Mouse (Mus musculus): ENCODE data around the gene Lamtor4. TPM values are rescaled to one million over a fixed set of nuclear protein-coding genes. Genes with fewer than 3 reads are reported as not detected.

The Lamtor4 gene
- polyA plus RNA-seq, 1 experiment from 2014 or later, result 69.9 TPM

DNA sequence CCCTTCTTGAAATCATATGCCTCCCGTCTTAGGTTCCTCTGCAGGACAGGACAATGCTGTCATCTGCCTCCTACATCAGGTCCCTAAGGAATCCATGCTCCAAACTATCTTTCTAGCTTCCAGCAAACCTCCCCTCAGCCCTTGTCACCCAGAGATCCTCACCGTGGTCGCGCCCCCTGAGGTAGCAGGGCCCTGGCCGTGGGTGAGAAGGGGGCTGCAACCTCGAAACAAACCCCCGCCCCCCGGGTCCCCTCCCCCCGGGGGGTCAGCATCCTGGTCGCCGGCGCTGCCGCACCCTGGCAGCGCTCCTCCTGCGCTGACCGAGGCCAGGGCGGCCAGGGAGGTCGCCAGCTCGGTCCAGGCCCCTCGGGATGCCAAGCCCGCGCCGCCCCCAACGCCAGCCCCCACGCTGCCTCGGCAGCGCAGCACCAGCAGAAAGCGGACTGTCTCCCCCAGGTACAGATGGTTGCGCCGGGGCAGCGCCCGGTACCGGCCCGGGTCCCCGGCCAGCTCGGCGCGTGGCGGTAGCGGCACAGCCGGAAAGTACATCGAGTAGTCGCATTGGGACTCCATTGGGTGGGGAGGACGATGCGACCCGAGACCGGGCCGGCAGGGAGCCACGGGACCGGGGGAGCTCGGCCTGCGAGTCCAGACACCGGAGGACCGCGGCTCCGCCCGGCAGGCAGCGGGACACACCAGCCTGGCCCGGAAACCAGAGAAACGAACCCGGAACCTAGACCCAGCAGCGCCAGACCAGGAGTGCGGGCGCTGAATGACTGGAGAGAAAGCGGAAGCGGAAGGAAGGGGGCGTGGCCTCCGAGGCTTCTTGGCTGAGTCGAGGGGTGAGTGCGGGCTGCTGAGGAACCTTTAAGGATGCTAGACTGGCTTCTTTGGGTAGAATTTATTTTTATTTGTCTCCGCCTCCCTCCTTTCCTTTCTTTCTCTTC is 8.3 kb downstream of the Lamtor4 start, which contains the start of gene BC037034:
Gene BC037034, minus strand, starts transcription at position 774 of the 947 bp plus-strand sequence.
- Histone ChIP-seq H3K36me3 (peaks cover 46% of the 10 kb centered on the region), H3K27me3 (ENCODE audit: insufficient read depth, poor library complexity, severe bottlenecking) (no peaks in the 10 kb centered on the region), H3K4me3 (peak within 1 kb of the TSS; percentile 94), H3K27ac (peak within 1 kb of the TSS; percentile 95), H3K9me3 (no peaks in the 10 kb centered on the region), H3K4me1 (peaks cover 57% of the 10 kb centered on the region)
- under 1% methylated on average over 71 of the region's 71 CpGs for WGBS
- peak; percentile 94 for DNase-seq (ENCODE audit: low spot score)

GRCm38 (mm10) chr5:138264207-138264578 is 8.9 kb downstream of the Lamtor4 start:
- 15% methylated on average over 6 of the region's 6 CpGs for whole genome bisulfite sequencing
- Histone ChIP-seq H3K4me1 (peaks cover 50% of the 10 kb centered on the region), H3K9me3 (no peaks in the 10 kb centered on the region), H3K27me3 (ENCODE audit: insufficient read depth, poor library complexity, severe bottlenecking) (no peaks in the 10 kb centered on the region), H3K4me3 (peak overlapping the region; percentile 94), H3K36me3 (peaks cover 42% of the 10 kb centered on the region), H3K27ac (peak overlapping the region; percentile 95)
- DNase-seq (ENCODE audit: low spot score), result no peak

- 90% methylated on average over 4 of the region's 4 CpGs for WGBS
- no peak overlapping the region for H3K4me3 ChIP-seq
These were observed 10.4 kb downstream of the Lamtor4 start for GRCm38 (mm10) chr5:138265712-138266111.

GRCm38 (mm10) chr5:138267114-138267513 is 11.8 kb downstream of the Lamtor4 start:
- H3K36me3 ChIP-seq, result peaks cover 13% of the 10 kb centered on the region
- peaks cover 11% of the 10 kb centered on the region; the same call in 1 of the 2 replicates for H3K27me3 ChIP-seq (ENCODE audit: insufficient read depth, poor library complexity, severe bottlenecking)
- WGBS, result 83% methylated on average over 3 of the region's 3 CpGs
- DNase-seq (ENCODE audit: low spot score), result peak; percentile 63
- H3K27ac ChIP-seq, result no peak overlapping the region
- peaks cover 32% of the 10 kb centered on the region for H3K4me1 ChIP-seq
- no peaks in the 10 kb centered on the region for H3K9me3 ChIP-seq
- H3K4me3 ChIP-seq, result no peak overlapping the region

More at GRCm38 (mm10) chr5:138265712-138266111, 10.4 kb downstream of the Lamtor4 start:
- Histone ChIP-seq H3K9me3 (no peaks in the 10 kb centered on the region), H3K27me3 (ENCODE audit: insufficient read depth, poor library complexity, severe bottlenecking) (no peaks in the 10 kb centered on the region), H3K27ac (no peak overlapping the region), H3K4me1 (peaks cover 35% of the 10 kb centered on the region), H3K36me3 (peaks cover 27% of the 10 kb centered on the region)
- DNase-seq (ENCODE audit: low spot score), result peak; percentile 69

DNA sequence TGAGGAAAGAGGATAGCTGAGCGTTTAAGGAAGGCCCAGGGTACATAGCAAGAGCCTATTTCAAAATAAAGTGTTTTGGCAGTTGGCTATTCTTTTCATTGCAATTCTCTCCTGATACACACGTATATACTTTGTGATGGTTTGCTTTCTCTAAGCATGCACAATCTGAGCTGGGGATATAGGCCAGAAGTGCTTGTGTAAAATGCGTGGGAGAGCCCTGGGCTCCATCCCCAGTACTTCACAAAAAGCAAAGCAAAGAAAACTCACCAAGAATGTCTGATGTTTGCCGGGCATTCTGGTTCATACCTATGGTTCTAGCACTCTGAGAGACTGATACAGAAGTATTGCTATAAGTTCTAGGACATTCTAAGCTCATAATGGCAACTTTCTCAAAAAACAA is 13.7 kb downstream of the Lamtor4 start:
- H3K36me3 ChIP-seq, result peaks cover 11% of the 10 kb centered on the region
- no peak overlapping the region for H3K27ac ChIP-seq
- peak; percentile 42 for DNase-seq (ENCODE audit: low spot score)
- H3K4me3 ChIP-seq, result no peak overlapping the region
- WGBS, result 67% methylated on average over 4 of the region's 4 CpGs
- no peaks in the 10 kb centered on the region for H3K9me3 ChIP-seq
- H3K27me3 ChIP-seq (ENCODE audit: insufficient read depth, poor library complexity, severe bottlenecking), result peaks cover 22% of the 10 kb centered on the region; the same call in 1 of the 2 replicates
- H3K4me1 ChIP-seq, result peaks cover 25% of the 10 kb centered on the region

DNA sequence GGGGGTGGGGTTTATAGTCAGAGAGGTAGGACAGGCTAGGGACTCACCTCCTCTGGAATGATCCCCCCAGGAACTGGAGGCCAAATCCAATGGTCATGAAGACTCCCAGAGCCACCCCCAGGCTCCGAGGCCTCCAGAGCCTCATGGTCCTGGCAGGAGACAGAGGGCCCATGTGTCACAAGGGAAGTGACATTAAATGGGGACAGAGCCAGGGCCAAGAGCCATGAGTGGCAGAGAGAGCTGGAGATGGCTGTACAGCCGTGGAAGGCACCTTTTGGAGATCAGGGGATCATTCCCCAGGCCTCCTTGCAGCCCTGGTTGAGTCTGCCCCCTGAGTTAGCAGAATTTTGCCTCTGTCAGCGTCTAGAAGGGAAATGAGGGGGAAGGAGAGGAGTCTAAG is 15.9 kb downstream of the Lamtor4 start:
- no peaks in the 10 kb centered on the region for H3K9me3 ChIP-seq
- peaks cover 8% of the 10 kb centered on the region for H3K36me3 ChIP-seq
- peaks cover 32% of the 10 kb centered on the region for H3K4me1 ChIP-seq
- no peak overlapping the region for H3K4me3 ChIP-seq
- H3K27ac ChIP-seq, result no peak overlapping the region
- 59% methylated on average over 3 of the region's 3 CpGs for WGBS
- peaks cover 31% of the 10 kb centered on the region; the same call in 1 of the 2 replicates for H3K27me3 ChIP-seq (ENCODE audit: insufficient read depth, poor library complexity, severe bottlenecking)
- DNase-seq (ENCODE audit: low spot score), result no peak

- 1% methylated on average over 12 of the region's 12 CpGs for WGBS
- H3K4me1 ChIP-seq, result peaks cover 39% of the 10 kb centered on the region
These were observed 17.2 kb downstream of the Lamtor4 start, which contains the start of gene Gal3st4 for GRCm38 (mm10) chr5:138272409-138272923. Gal3st4 (minus strand) TSS chr5:138272840.

DNA sequence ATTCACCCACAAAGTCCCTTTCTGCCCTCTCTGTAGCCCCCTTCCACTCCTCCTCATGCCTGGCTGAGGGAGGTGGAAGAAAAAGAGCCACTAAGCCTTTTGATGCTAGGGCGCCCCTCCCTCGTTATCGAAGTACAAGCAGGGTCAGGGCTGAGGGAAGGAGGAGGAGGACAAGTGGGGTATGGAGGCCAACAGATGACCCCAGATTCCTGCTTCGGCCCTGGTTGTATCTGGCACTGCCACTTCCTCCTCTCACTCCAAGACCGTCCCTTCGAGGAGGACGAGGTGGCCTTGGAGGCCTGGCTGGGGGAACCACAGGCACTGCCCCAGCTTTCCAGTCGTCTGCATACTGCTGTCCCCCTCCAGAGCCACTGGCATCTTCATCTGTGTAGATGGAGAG is 18.9 kb downstream of the Lamtor4 start:
- DNase-seq (ENCODE audit: low spot score), result peak; percentile 64

More at GRCm38 (mm10) chr5:138272409-138272923, 17.2 kb downstream of the Lamtor4 start, which contains the start of gene Gal3st4:
- Histone ChIP-seq H3K9me3 (no peaks in the 10 kb centered on the region), H3K27me3 (ENCODE audit: insufficient read depth, poor library complexity, severe bottlenecking) (peaks cover 38% of the 10 kb centered on the region; the same call in 1 of the 2 replicates), H3K4me3 (peak within 1 kb of the TSS; percentile 39), H3K36me3 (peaks cover 17% of the 10 kb centered on the region), H3K27ac (peak within 1 kb of the TSS; percentile 56; the same call in 1 of the 2 replicates)
- DNase-seq (ENCODE audit: low spot score), result peak; percentile 69

DNA sequence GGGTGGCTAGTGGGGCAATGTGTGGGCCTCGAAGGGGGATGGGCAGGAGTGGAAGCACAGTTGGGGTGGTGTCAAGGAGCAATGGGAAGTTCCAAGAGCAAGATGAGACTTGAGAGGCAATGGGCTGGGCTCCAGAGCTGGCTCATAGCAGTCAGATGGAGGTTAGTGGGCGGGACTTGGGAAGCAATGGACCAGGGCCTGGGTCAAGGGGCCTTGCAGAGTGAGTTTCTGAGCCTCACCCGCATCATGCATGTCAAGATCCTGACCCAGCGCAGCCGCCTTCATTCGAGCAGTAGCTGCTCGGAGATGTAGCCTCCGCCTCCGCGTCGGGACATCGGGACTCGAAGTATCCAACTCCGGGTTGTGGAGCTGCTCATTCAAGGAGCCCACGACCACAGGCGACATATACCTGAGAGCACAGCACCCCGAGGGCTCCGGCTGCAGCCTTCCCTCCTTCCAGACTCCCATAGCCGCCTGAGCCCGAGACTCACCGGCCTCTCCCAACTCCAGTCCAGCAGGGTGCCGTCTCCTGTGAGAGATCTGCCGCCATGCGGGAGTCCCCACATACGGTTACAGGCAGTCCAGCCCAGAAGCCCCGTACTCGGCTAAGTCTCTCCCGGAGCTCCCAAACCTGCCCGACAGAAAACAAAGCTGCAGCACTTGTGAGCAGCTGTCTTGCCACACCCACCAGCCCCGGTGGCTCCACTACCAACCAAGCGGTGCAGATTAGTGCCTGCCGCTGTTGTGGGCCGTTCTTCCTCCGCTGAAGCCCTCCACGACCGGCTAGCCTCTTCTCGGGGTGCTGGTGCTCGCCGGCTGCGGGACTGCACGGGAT is 20.2 kb downstream of the Lamtor4 start:
- no peaks in the 10 kb centered on the region for H3K9me3 ChIP-seq
- peaks cover 56% of the 10 kb centered on the region for H3K4me1 ChIP-seq
- H3K27ac ChIP-seq, result peak overlapping the region; percentile 37; the same call in 1 of the 2 replicates
- H3K36me3 ChIP-seq, result peaks cover 24% of the 10 kb centered on the region
- WGBS, result 24% methylated on average over 41 of the region's 41 CpGs
- peak; percentile 76 for DNase-seq (ENCODE audit: low spot score)
- H3K27me3 ChIP-seq (ENCODE audit: insufficient read depth, poor library complexity, severe bottlenecking), result peaks cover 38% of the 10 kb centered on the region; the same call in 1 of the 2 replicates
- peak overlapping the region; percentile 45 for H3K4me3 ChIP-seq

More for the DNA sequence above, 18.9 kb downstream of the Lamtor4 start:
- Histone ChIP-seq H3K27me3 (ENCODE audit: insufficient read depth, poor library complexity, severe bottlenecking) (peaks cover 38% of the 10 kb centered on the region; the same call in 1 of the 2 replicates), H3K9me3 (no peaks in the 10 kb centered on the region), H3K36me3 (peaks cover 24% of the 10 kb centered on the region), H3K4me1 (peaks cover 49% of the 10 kb centered on the region), H3K4me3 (no peak overlapping the region), H3K27ac (no peak overlapping the region)
- WGBS, result 79% methylated on average over 8 of the region's 8 CpGs

- Histone ChIP-seq H3K27ac (no peak overlapping the region), H3K9me3 (no peaks in the 10 kb centered on the region), H3K27me3 (ENCODE audit: insufficient read depth, poor library complexity, severe bottlenecking) (peaks cover 30% of the 10 kb centered on the region; the same call in 1 of the 2 replicates), H3K4me1 (peaks cover 38% of the 10 kb centered on the region), H3K4me3 (no peak overlapping the region), H3K36me3 (peaks cover 24% of the 10 kb centered on the region)
- WGBS, result 87% methylated on average over 7 of the region's 7 CpGs
- DNase-seq (ENCODE audit: low spot score), result peak; percentile 59
These were observed 22.7 kb downstream of the Lamtor4 start for GRCm38 (mm10) chr5:138277994-138278393.

DNA sequence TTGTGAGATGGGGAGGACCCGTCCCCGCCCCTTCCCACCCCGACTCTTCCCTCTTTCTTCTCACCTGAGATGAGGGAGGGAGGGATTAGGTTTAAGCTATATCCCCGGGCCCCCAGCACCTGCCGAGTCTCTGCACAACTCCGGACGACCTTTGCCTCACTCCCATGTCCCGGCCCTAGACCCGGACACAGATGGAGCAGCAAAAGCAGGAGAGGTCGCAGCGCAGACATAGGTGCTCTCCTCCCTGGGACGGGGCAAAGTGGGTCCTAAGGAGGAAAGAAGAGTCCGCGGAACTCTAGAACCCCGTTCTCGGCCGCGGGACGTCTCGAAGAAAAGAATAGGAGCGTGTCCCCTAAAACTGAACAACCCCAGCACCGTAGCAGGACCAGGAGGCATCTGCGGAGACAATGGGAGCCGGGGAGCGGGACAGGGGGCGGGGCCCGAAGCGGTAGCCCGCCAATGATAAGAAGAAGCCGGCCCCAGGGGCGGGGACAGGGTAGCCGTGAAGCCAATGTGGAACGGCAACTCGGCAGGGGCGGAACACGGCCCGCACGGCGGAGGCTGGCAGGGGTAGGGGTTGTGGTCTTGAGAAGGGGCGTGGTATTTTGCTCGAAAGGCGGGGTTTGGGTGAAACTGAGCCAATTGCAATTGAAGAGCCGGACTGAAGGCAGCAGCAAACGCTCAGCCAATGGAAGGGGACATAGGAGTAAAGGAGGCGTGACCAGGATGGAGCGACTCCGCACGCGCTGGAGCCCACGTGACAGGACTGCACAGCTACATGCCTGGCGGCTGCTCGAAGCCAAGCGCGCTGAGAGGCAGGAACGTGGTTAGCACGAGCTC is 24.5 kb downstream of the Lamtor4 start, which contains the start of the genes Gm43720, Gpc2 and Stag3:
Gene Gm43720, minus strand, starts transcription at position 374 of the 840 bp plus-strand sequence.
Gene Gpc2, minus strand, starts transcription at position 421 of the 840 bp plus-strand sequence.
Gene Stag3, plus strand, starts transcription at position 656 of the 840 bp plus-strand sequence.
- H3K27me3 ChIP-seq (ENCODE audit: insufficient read depth, poor library complexity, severe bottlenecking), result peaks cover 20% of the 10 kb centered on the region; the same call in 1 of the 2 replicates
- DNase-seq (ENCODE audit: low spot score), result peak; percentile 99
- H3K36me3 ChIP-seq, result peaks cover 19% of the 10 kb centered on the region
- H3K27ac ChIP-seq, result peak within 1 kb of the TSS; percentile 83
- H3K4me3 ChIP-seq, result peak within 1 kb of the TSS; percentile 75
- H3K9me3 ChIP-seq, result no peaks in the 10 kb centered on the region
- WGBS, result 1% methylated on average over 56 of the region's 56 CpGs
- H3K4me1 ChIP-seq, result peaks cover 38% of the 10 kb centered on the region
